Mouse (Mus musculus): ENCODE results near the gene Lpin1.

Gene Lpin1

GRCm38 (mm10) chr12:16577665-16578233 is 33.0 kb downstream of the Lpin1 start:
- no peak for DNase-seq (ENCODE audit: low spot score)

GRCm38 (mm10) chr12:16571278-16571677 is 39.5 kb downstream of the Lpin1 start:
- DNase-seq (ENCODE audit: low spot score): no peak

- DNase-seq (ENCODE audit: low spot score): no peak
Observed at GRCm38 (mm10) chr12:16570371-16571060, 40.2 kb downstream of the Lpin1 start.

- no peak for DNase-seq (ENCODE audit: low spot score)
Observed at GRCm38 (mm10) chr12:16568936-16569650, 41.7 kb downstream of the Lpin1 start.

GRCm38 (mm10) chr12:16568496-16568895 is 42.3 kb downstream of the Lpin1 start:
- DNase-seq (ENCODE audit: low spot score): peak; percentile 78

GRCm38 (mm10) chr12:16568090-16568489 is 42.7 kb downstream of the Lpin1 start:
- no peak for DNase-seq (ENCODE audit: low spot score)

- peak; percentile 31 for DNase-seq (ENCODE audit: low spot score)
Observed at GRCm38 (mm10) chr12:16563427-16563826, 47.3 kb downstream of the Lpin1 start.

- no peak for DNase-seq (ENCODE audit: low spot score)
Observed at GRCm38 (mm10) chr12:16562647-16563046, 48.1 kb downstream of the Lpin1 start.

GRCm38 (mm10) chr12:16562181-16562580 is 48.6 kb downstream of the Lpin1 start:
- no peak for DNase-seq (ENCODE audit: low spot score)

- DNase-seq (ENCODE audit: low spot score): no peak
Observed at GRCm38 (mm10) chr12:16557271-16557670, 53.5 kb downstream of the Lpin1 start.

- DNase-seq (ENCODE audit: low spot score): no peak
Observed at GRCm38 (mm10) chr12:16554171-16554570, 56.6 kb downstream of the Lpin1 start.

- DNase-seq (ENCODE audit: low spot score): no peak
Observed at GRCm38 (mm10) chr12:16552108-16552771, 58.5 kb downstream of the Lpin1 start.

- no peak for DNase-seq (ENCODE audit: low spot score)
Observed at GRCm38 (mm10) chr12:16550983-16551454, 59.7 kb downstream of the Lpin1 start.

- DNase-seq (ENCODE audit: low spot score): no peak
Observed at GRCm38 (mm10) chr12:16548824-16549375, 61.9 kb downstream of the Lpin1 start.

GRCm38 (mm10) chr12:16541606-16542005 is 69.2 kb downstream of the Lpin1 start:
- no peak for DNase-seq (ENCODE audit: low spot score)

GRCm38 (mm10) chr12:16540712-16541111 is 70.1 kb downstream of the Lpin1 start:
- no peak for DNase-seq (ENCODE audit: low spot score)

GRCm38 (mm10) chr12:16539965-16540661 is 70.7 kb downstream of the Lpin1 start:
- DNase-seq (ENCODE audit: low spot score): no peak

- peak; percentile 88 for DNase-seq (ENCODE audit: low spot score)
Observed at GRCm38 (mm10) chr12:16533331-16533828, 77.4 kb downstream of the Lpin1 start.

- DNase-seq (ENCODE audit: low spot score): peak; percentile 16
Observed at GRCm38 (mm10) chr12:16532860-16533230, 77.9 kb downstream of the Lpin1 start.

- peak; percentile 46 for DNase-seq (ENCODE audit: low spot score)
Observed at GRCm38 (mm10) chr12:16531956-16532859, 78.6 kb downstream of the Lpin1 start.
